Mouse (Mus musculus): ENCODE data around the gene Rplp2. TPM values are rescaled to one million over a fixed set of nuclear protein-coding genes. Genes with fewer than 3 reads are reported as not detected.

Gene Rplp2
- polyA plus RNA-seq, 1 experiment from 2014 or later = 1,319 TPM

- 80% methylated on average over 8 of the region's 8 CpGs for WGBS
Measured at GRCm38 (mm10) chr7:141432186-141432611, 15.0 kb upstream of the Rplp2 start.

GRCm38 (mm10) chr7:141432741-141433516, 14.2 kb upstream of the Rplp2 start:
- no peak overlapping the region for H3K4me2 ChIP-seq
- H3K9ac ChIP-seq = no peak overlapping the region
- ATAC-seq (ENCODE audit: insufficient read depth, low FRiP score, low read depth) = no peak
- 85% methylated on average over 6 of the region's 6 CpGs for WGBS
- peaks cover 9% of the 10 kb centered on the region for H3K36me3 ChIP-seq
- H3K4me3 ChIP-seq (replicated peaks) = no peak overlapping the region
- peaks cover 58% of the 10 kb centered on the region for H3K4me1 ChIP-seq
- no peak overlapping the region for H3K27ac ChIP-seq
- H3K9me3 ChIP-seq = no peaks in the 10 kb centered on the region
- H3K27me3 ChIP-seq (replicated peaks) = no peaks in the 10 kb centered on the region

More at GRCm38 (mm10) chr7:141432186-141432611, 15.0 kb upstream of the Rplp2 start:
- Histone ChIP-seq H3K9me3 (no peaks in the 10 kb centered on the region), H3K4me2 (no peak overlapping the region), H3K27me3 (replicated peaks) (no peaks in the 10 kb centered on the region), H3K9ac (no peak overlapping the region), H3K4me1 (peaks cover 54% of the 10 kb centered on the region), H3K4me3 (replicated peaks) (no peak overlapping the region), H3K36me3 (peaks cover 9% of the 10 kb centered on the region), H3K27ac (no peak overlapping the region)
- ATAC-seq (ENCODE audit: insufficient read depth, low FRiP score, low read depth) = no peak

GRCm38 (mm10) chr7:141433517-141434400, 13.4 kb upstream of the Rplp2 start:
- ATAC-seq (ENCODE audit: insufficient read depth, low FRiP score, low read depth) = no peak
- H3K4me2 ChIP-seq = peak overlapping the region; percentile 93
- H3K27ac ChIP-seq = no peak overlapping the region
- no peaks in the 10 kb centered on the region for H3K9me3 ChIP-seq
- WGBS = 72% methylated on average over 15 of the region's 15 CpGs
- peaks cover 10% of the 10 kb centered on the region for H3K36me3 ChIP-seq
- peaks cover 58% of the 10 kb centered on the region for H3K4me1 ChIP-seq
- H3K4me3 ChIP-seq (replicated peaks) = peak overlapping the region; percentile 51
- no peaks in the 10 kb centered on the region for H3K27me3 ChIP-seq (replicated peaks)
- H3K9ac ChIP-seq = peak overlapping the region; percentile 50; the same call in 1 of the 2 replicates

- Histone ChIP-seq H3K27me3 (replicated peaks) (no peaks in the 10 kb centered on the region), H3K27ac (peak overlapping the region; percentile 42), H3K9ac (peak overlapping the region; percentile 50), H3K9me3 (no peaks in the 10 kb centered on the region), H3K4me3 (replicated peaks) (peak overlapping the region; percentile 51), H3K4me1 (peaks cover 51% of the 10 kb centered on the region), H3K36me3 (peaks cover 16% of the 10 kb centered on the region), H3K4me2 (peak overlapping the region; percentile 93)
- WGBS = 16% methylated on average over 8 of the region's 8 CpGs
- ATAC-seq (ENCODE audit: insufficient read depth, low FRiP score, low read depth) = no peak
Measured at GRCm38 (mm10) chr7:141434464-141434863, 12.7 kb upstream of the Rplp2 start.

DNA sequence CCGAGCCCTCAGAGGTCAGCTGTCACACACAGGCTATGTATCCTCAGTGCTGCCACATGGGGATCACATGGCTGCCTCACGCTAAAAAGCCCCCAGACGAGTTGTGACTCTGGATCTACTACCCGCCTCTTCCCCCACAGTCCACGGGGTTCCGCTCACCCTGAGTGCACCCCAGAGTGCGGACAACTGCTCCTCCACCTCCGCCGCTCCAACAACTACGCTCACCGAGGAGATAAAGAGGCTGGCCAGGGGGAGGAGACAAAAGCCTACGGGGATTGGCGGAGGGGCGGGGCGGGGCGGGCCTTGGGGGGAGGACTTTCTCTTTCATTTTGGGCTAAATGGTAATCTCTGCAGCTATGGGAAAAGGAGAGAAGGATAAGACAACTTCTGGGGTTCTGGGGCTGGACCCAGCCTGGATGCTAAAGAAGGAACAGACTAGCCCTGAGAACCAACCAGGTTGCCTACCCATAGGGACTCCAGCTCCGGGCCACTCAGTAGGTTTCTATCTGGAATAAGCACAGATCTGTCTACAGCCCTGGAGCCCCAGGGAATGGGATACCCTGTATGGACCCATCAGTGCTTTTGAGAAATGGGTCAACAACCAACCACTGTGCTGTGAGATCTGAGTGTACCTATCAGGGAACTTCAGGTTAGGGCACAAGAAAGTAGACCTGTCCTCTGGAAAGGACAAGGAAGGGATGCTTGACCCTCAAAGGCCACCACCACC, 11.9 kb upstream of the Rplp2 start:
- Histone ChIP-seq H3K4me1 (peaks cover 43% of the 10 kb centered on the region), H3K27ac (peak overlapping the region; percentile 42)
- peak; percentile 32; the same call in 1 of the 2 replicates for ATAC-seq (ENCODE audit: insufficient read depth, low FRiP score, low read depth)

DNA sequence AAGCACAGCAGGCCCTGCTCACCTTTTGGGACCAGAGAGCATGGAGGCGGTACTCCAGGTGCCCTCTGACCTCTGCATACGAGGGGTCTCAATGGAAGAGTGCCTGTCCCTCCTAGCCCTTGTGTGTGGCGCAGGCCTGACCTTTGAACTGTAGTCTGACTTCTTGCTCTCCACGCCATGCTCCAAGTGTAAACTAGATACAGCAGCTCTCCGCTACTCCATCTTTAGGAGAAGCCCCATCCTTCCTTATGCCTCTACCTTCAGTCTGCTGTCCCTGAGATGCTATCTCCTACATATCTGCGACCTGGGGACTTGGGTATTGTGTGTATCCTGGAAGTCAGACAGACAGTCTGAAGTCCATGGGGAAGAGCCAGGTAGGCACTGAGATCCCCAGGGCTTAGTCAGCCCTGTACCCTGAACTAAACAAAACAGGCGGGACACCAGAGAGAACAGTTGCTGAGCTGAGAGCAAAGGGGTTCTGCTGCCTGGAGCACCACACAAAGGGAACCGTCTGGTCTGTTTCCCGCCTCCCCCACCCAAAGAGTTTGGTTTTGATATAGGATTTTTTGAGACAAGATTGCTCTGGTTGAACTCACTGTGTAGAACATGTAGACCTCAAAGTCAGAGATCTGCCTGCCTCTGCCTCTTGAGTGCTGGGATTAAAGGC, 11.2 kb upstream of the Rplp2 start:
- Histone ChIP-seq H3K9me3 (no peaks in the 10 kb centered on the region), H3K27ac (0 out of 2 replicates have a peak overlapping the region, but pooled peaks have one; percentile 35), H3K4me3 (replicated peaks) (no peak overlapping the region), H3K9ac (no peak overlapping the region), H3K27me3 (replicated peaks) (no peaks in the 10 kb centered on the region), H3K4me2 (peak overlapping the region; percentile 93), H3K4me1 (peaks cover 47% of the 10 kb centered on the region), H3K36me3 (peaks cover 20% of the 10 kb centered on the region)
- WGBS = 80% methylated on average over 9 of the region's 9 CpGs
- ATAC-seq (ENCODE audit: insufficient read depth, low FRiP score, low read depth) = no peak

More for the DNA sequence above, 11.9 kb upstream of the Rplp2 start:
- H3K9me3 ChIP-seq = no peaks in the 10 kb centered on the region
- WGBS = 5% methylated on average over 17 of the region's 17 CpGs
- no peaks in the 10 kb centered on the region for H3K27me3 ChIP-seq (replicated peaks)
- peaks cover 22% of the 10 kb centered on the region for H3K36me3 ChIP-seq
- H3K4me2 ChIP-seq = peak overlapping the region; percentile 93
- 0 out of 2 replicates have a peak overlapping the region, but pooled peaks have one; percentile 50 for H3K9ac ChIP-seq
- H3K4me3 ChIP-seq (replicated peaks) = peak overlapping the region; percentile 51

DNA sequence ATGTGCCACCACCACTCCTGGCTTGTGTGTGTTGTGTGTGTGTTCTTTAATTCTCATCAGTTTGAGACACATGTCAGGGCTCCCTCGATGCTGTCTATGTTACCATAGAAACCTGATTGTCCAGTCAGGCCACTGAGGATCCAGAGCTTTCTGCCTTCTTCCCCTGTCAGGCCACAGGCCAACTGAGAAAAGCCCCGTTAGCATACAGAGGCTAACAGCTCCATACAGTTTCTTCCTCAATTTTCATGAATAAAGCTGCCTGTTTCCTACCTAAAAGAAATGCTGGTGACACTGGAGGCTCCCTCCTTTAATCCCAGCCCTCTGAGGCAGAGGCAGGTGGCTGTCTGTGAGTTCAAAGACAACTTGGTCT, 10.7 kb upstream of the Rplp2 start:
- WGBS = 63% methylated on average over 2 of the region's 2 CpGs
- peaks cover 48% of the 10 kb centered on the region for H3K4me1 ChIP-seq
- ATAC-seq (ENCODE audit: insufficient read depth, low FRiP score, low read depth) = no peak
- H3K27me3 ChIP-seq (replicated peaks) = no peaks in the 10 kb centered on the region
- no peaks in the 10 kb centered on the region for H3K9me3 ChIP-seq
- H3K4me3 ChIP-seq (replicated peaks) = peak overlapping the region; percentile 64
- peak overlapping the region; percentile 86 for H3K4me2 ChIP-seq
- H3K9ac ChIP-seq = no peak overlapping the region
- no peak overlapping the region for H3K27ac ChIP-seq
- peaks cover 19% of the 10 kb centered on the region for H3K36me3 ChIP-seq

DNA sequence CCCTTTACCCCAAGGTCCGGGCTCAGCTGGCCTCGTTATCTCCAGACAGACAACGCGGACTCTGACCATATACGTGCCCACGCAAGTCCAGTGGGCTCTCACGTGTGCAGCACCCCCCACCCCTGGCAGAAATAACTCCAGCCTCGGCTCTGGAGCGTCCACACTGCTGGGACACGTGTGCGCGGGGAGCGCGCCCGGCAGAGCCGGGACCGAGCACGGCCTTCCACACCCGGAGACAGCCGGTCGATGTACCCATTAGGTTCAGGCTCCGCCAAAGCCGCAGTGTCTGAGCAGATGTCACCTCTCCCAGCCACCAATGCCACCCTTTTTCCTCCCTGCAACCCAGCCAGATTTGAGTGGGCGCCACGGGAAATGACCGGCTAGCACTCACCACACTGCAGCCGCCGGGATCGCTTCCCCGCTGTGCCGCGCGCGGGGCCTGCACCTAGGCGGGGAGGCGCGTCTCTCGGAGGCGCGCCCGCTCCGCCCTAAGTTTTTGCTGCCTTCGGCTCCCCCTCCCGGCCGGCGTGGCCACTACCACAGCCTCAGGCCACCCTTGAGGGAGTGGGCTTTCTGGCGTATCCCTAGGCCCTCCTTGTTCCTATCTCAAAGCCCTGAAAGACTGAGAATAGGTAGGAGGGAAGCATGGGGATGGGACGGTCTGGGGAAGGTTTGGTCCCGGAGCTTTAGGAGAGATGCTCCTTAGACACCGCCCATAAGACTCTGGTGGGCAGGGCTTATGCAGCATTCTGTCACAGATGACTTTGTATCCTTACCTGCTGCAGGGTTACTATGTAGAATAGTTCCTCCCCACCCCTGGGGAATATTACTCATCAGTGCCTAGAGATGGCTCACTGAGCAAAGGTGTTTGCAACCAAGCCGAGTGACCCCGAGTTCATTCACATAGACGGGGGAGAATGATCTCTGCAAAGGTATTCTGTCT, 9.7 kb upstream of the Rplp2 start, which contains the start of gene Slc25a22:
Slc25a22 (minus strand) TSS at position 715 of the 943 bp plus-strand sequence.
- Histone ChIP-seq H3K9me3 (no peaks in the 10 kb centered on the region), H3K4me2 (peak within 1 kb of the TSS; percentile 86), H3K36me3 (peaks cover 18% of the 10 kb centered on the region), H3K4me1 (peaks cover 58% of the 10 kb centered on the region), H3K4me3 (replicated peaks) (peak within 1 kb of the TSS; percentile 64), H3K9ac (peak within 1 kb of the TSS; percentile 77), H3K27me3 (replicated peaks) (no peaks in the 10 kb centered on the region), H3K27ac (peak within 1 kb of the TSS; percentile 3; the same call in 1 of the 2 replicates)
- ATAC-seq (ENCODE audit: insufficient read depth, low FRiP score, low read depth) = peak; percentile 76
- 7% methylated on average over 53 of the region's 53 CpGs for WGBS

- no peak overlapping the region for H3K9ac ChIP-seq
- H3K36me3 ChIP-seq = peaks cover 18% of the 10 kb centered on the region
- WGBS = 90% methylated on average over 12 of the region's 12 CpGs
- no peak overlapping the region for H3K4me2 ChIP-seq
- H3K27ac ChIP-seq = no peak overlapping the region
- H3K4me1 ChIP-seq = peaks cover 63% of the 10 kb centered on the region
- no peak for ATAC-seq (ENCODE audit: insufficient read depth, low FRiP score, low read depth)
- no peaks in the 10 kb centered on the region for H3K27me3 ChIP-seq (replicated peaks)
- H3K9me3 ChIP-seq = no peaks in the 10 kb centered on the region
- H3K4me3 ChIP-seq (replicated peaks) = no peak overlapping the region
Measured at GRCm38 (mm10) chr7:141438201-141438968, 8.8 kb upstream of the Rplp2 start.
